Mouse (Mus musculus) cerebellum, adult 11 months (tissue): ENCODE results near the gene Elane.
A peak's percentile ranks its signal among the peaks of the same experiment; 100 is the strongest.

Experiments used
- DNase-seq: peaks from one replicate; pipeline ENCODE4 v3.0.0; 2022

Gene Elane

GRCm38 (mm10) chr10:79886054-79886453, at the start of gene Elane:
Gene Elane (plus strand): TSS chr10:79886247.
- DNase-seq, result no peak

DNA sequence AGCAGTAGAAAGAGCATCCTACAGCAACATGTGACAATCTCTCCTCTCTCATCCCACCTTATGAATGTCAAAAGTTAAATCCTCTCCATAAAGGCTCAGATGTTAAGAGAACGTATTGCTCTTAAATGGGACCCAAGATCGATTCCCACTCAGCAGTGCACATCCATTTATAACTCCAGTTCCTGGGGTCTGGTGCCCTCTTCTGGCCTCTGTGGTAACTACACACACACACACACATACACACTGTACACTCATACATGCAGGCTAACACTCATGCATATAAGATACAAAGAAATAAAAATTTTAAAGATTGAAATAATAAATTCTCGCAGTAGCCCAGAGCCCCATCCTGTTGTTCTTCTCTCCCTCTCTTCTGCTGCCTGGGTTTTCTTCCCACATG, 49.1 kb upstream of the Elane start:
- no peak for DNase-seq

GRCm38 (mm10) chr10:79838151-79838550, 47.9 kb upstream of the Elane start:
- DNase-seq, result no peak

GRCm38 (mm10) chr10:79840091-79840490, 46.0 kb upstream of the Elane start:
- DNase-seq, result no peak

- DNase-seq, result peak; percentile 48
Measured at GRCm38 (mm10) chr10:79840644-79841551, 45.1 kb upstream of the Elane start.

DNA sequence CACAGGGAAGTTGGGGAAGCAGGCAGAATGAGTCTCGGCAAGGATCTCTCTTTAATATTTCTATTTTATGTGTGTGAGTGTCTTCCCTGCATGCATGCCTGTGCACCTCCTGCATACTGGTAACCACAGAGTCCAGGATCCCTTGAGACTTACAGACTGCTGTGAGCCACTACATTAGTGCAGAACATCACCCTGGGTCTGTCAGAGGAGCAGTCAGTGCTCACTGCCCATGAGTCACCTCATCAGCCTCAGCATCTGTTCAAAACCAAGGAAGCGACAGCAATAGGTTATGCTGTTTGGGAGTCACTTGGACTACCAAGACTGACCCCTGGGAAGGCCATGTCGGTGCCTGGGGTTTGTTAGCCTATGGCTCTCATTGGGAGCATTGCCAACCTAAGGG, 43.7 kb upstream of the Elane start:
- DNase-seq, result no peak

DNA sequence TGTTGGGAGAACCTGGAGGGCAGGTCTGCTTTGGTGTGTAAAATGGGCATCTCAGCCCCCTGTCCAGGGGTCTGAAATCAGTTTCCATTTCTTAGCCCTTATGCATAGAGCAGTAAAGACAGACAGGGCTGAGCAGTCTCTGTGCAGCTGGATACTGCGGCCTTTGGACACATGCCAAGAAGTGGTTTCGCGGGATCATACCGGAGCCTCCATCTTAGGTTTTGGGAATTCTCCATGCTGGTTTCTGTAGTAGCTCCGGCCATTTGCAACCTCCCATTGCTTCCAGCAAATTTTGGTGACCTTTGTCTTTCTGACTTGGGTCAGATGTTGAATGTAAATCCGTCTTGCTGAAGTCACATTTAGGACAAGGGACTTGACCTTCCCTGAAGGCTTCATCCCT, 42.6 kb upstream of the Elane start:
- DNase-seq, result no peak

DNA sequence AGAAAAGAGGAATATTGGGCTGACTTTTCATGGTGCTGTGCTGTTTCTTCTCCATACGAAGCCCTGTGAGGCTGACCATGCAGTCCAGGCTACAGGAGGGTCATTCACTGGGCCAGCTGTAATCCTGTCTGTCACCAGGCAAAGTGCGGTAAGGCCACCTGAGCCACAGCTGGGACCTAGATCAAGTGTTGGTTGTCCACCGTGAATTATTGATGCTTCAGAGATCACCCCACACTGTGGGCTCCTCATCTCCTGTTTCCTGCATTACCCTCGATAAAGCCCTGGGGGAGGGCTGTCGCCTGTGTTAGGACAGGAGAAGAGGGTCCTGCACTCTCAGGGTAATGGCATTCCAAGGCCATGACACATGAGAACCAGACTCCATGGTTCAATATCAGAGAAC, 39.5 kb upstream of the Elane start:
- no peak for DNase-seq

DNA sequence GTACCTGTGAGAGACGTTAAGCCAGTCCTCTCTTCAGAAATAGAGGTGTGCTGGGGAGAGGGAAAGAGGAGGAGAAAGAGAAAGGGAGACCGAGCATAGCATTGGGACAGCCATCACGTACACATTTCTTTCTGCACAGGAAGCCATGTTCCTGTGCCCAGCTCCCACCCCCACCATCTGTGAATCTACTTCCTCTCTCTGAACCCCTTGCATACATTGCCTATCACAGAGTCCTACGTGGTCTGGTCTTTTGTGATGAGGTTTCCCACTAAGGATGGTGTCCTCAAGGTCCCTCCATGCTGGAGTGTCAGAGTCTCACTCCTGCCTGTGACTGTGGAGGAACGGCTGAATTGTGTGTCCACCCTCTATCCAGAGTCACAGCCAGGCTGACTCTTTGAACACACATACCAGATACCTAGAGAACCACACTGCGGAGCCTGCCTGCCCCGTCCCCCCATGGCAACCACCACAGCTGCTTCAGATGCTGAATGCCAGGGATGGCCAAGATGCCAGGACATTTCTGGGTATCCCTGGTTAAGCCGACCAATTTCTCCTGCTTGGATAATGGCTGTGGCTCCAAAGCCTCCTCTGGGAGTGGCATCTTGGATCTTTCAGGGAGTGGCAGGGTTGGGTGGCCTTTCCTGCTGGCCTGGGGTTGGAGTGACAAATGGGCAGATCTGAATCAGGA, 36.0 kb upstream of the Elane start:
- no peak for DNase-seq

GRCm38 (mm10) chr10:79851653-79852052, 34.4 kb upstream of the Elane start:
- no peak for DNase-seq

DNA sequence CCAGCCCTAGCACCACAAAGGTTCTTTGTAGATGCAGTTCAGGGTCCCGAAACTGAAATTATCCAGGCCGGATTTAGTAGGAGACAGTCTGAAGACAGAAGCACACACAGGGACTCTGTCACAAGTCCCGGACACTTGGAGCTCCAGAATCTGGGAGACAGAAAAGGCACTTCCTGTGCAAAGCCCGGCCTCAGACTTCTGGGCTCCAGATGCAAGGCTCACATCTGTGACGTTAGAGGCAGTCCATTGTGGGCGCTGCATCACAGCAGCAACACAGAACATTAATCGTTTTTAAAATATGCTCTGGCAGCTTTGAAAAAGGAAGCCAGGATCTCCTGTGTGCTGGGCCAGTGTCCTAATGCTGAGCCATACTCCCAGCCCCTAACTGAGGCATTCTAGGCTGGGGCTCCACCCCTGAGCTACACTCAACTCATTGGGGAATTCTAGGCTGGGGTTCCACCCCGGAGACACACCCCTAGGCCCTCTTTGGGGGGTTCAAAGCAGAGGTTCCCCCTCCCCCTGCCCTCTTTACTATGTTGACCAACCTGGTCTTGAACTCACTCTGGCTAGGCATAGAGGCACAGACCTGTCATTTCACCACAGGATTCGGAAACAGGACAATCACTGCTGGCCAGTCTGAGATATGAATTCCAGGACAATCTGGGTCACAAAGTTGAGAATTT, 33.8 kb upstream of the Elane start:
- DNase-seq, result no peak

DNA sequence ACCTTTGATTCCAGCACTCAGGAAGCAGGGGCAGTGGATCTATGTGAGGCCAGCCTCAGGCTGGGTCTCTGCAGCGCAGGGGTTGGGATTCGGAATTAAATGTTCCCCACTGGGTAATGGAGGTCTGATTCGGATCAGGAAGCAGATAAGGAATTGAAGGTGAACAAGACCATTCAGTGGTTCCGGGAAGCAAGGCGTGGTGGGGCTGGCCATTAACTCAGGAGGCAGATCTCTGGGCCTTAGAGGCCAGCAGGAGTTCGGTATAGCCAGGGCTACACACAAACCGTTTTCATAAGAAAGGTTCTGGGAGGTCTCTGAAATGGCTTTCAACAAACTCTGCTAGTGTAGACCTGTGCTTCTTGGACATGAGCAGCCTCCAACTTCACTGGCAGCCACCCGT, 33.2 kb upstream of the Elane start:
- DNase-seq, result no peak

- DNase-seq, result peak; percentile 85
Measured at GRCm38 (mm10) chr10:79853392-79853791, 32.7 kb upstream of the Elane start.

DNA sequence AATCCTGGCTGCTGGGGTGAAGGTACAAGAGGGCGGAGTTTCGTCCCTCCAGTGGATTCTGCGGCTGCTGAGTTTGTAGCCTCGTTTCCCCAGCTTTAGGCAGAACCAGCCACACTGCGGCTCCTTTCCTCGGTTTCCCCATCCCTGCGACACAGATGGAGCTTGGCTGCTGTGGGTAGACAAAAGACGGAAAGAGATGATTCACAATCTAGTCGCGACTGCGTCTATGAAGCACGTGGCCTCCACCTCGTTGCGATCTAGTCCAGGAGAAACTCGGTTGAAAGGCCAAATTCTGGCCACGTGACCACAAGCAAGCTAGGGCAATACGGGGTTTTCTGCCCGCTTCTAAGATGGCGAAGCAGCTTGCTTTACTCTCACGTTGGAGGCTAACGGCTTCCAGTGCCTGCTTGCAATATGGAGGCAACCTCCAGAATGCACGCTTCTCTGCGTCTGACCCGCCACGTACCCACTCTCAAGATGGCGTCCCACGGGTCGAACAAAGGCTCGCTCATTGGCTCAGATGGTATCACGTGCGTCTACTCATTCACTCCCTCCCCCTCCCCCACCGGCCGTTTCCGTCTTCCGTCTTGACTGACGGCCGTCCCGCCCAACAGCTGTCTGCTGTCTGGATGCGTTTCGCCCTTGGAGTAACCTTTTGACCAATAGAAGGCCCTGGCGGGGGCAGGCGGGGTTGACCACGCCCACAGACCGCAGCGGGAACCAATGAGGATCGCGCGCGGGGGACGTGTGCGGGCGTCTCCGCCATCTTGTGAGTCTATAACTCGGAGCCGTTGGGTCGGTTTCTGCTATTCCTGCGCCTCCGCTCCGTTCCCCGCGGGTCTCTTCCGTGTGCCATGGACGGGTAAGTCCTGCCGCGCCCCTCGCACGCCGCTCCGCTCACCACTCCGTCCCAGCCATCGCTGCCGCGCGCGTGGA, 31.9 kb upstream of the Elane start, which contains the start of gene Ptbp1:
Ptbp1 (plus strand) TSS at position 568 of the 936 bp plus-strand sequence.
- DNase-seq, result peak; percentile 98

- DNase-seq, result peak; percentile 71
Measured at GRCm38 (mm10) chr10:79854801-79855541, 31.1 kb upstream of the Elane start.

- DNase-seq, result peak; percentile 55
Measured at GRCm38 (mm10) chr10:79855558-79856184, 30.4 kb upstream of the Elane start.

GRCm38 (mm10) chr10:79856280-79856679, 29.8 kb upstream of the Elane start:
- no peak for DNase-seq

GRCm38 (mm10) chr10:79856704-79857451, 29.2 kb upstream of the Elane start:
- DNase-seq, result no peak

- DNase-seq, result peak; percentile 50
Measured at GRCm38 (mm10) chr10:79857452-79857811, 28.6 kb upstream of the Elane start.

DNA sequence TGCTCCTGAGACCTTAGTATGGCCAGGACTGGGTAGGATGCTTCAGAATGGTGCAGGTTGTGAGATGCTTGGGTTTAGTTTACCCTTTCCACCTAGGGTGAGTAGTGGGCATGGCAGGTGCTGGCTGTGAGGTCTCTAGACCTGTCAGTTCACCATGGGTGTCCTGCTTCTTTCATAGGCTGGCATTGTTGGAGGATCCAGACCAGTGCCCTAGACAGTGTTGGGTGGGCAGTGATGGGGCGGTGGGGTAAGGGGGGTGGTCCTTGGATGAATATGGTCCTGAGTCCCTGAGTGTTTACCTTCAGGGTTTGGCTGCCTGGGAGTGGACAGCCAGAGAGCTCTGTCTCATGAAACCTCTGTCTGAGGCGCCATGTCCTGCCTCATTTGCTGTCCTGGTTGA, 28.2 kb upstream of the Elane start:
- DNase-seq, result no peak
